Mouse (Mus musculus) erythroblast, embryonic 14.5 days (primary cell): ENCODE results near the gene Cbfa2t3. TPM values are rescaled to one million over a fixed set of nuclear protein-coding genes. Genes with fewer than 3 reads are reported as not detected.

Source experiments
- H3K27me3 ChIP-seq: 2 replicates; pipeline ENCODE4 v1.6.1; 2012; ENCODE audit warnings: inconsistent platforms; ENCODE audit not compliant: control insufficient read depth
- H3K36me3 ChIP-seq: 2 replicates; pipeline ENCODE4 v1.6.1; 2012; ENCODE audit warnings: mild to moderate bottlenecking, inconsistent platforms; ENCODE audit not compliant: control insufficient read depth
- H3K4me1 ChIP-seq: 2 replicates; pipeline ENCODE4 v1.6.1; 2012; ENCODE audit warnings: inconsistent platforms; ENCODE audit not compliant: control insufficient read depth
- H3K4me3 ChIP-seq: replicated peaks from 2 replicates; pipeline ENCODE3; 2012; ENCODE audit warnings: moderate library complexity, mild to moderate bottlenecking, inconsistent platforms
- H3K9me3 ChIP-seq: 2 replicates; pipeline ENCODE4 v1.6.1; 2012; ENCODE audit warnings: low read length, inconsistent platforms, mixed read lengths; ENCODE audit not compliant: control insufficient read depth
- GATA1 ChIP-seq: IDR thresholded peaks from 2 replicates; pipeline ENCODE4 v1.6.1; 2012; ENCODE audit warnings: low read length, inconsistent platforms, mixed read lengths
- TAL1 ChIP-seq: IDR thresholded peaks from 3 replicates; pipeline ENCODE4 v1.6.1; 2012; ENCODE audit warnings: low read length, inconsistent platforms, mixed read lengths
- polyA plus RNA-seq: library from polyadenylated mRNA; stranded (reverse); fragments of >175 nt; gene quantifications from 2 replicates; pipeline ENCODE4 v1.2.3, GENCODE M21; 2012

Cbfa2t3 gene
- polyA plus RNA-seq, 1 experiment = 8.9 TPM

GRCm38 (mm10) chr8:122654768-122655167 is 44.1 kb downstream of the Cbfa2t3 start:
- Histone ChIP-seq H3K36me3 (peaks cover 30% of the 10 kb centered on the region), H3K27me3 (no peaks in the 10 kb centered on the region), H3K4me3 (no peak overlapping the region), H3K9me3 (no peaks in the 10 kb centered on the region), H3K4me1 (peaks cover 11% of the 10 kb centered on the region)
- TF ChIP-seq GATA1 (no peak), TAL1 (no peak)

DNA sequence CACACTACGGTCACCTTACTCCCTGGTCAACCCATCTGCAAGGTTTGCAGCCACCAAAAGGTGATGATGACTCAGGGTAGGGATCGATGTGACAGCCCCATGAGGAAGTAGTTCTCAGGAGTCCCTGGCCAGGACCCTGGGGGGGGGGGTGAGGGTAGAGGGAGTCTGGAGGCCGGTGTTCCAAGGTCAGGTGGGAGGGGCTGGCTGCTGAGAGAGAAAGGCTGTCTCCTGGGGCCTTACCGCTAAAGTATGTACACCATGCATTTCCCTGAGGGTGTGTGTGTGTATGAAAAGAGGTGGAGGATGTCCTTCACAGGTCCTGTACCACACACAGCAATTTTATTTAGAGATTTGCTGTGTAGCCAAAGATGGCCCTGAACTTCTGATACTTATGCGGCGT is 46.3 kb downstream of the Cbfa2t3 start:
- Histone ChIP-seq H3K4me3 (no peak overlapping the region), H3K9me3 (no peaks in the 10 kb centered on the region), H3K27me3 (no peaks in the 10 kb centered on the region), H3K4me1 (peaks cover 6% of the 10 kb centered on the region), H3K36me3 (peaks cover 41% of the 10 kb centered on the region)
- TF ChIP-seq TAL1 = no peak
- no peak for TF ChIP-seq GATA1

DNA sequence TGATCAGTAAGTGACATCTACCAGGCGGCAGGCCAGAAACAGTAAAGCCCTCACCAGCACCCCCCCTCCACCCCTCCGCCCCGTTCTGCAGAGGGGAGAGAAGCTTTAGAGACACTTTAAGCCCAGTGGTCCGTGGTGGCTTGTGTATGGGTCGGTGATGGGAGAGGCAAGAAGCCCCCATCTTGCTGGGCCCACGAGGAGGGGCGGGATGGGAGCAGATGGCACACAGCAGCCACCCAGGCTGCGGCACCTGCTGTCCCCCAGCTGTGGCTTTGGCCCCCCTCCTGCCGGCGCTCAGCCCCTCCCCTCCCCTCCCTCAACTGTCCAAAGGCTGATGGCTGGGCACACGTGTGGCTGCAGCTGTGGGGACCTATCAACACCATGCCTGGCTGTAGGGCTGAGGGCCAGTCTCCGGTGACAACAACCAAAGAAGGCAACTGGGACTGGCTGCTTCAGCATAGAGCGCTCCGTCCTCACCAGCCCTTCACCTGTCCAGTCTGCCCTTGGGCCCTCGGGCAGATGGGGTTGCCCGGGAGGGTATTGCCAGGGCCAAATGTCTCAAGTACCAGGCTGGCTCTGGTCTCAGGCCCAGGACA is 47.5 kb downstream of the Cbfa2t3 start:
- Histone ChIP-seq H3K4me1 (peaks cover 5% of the 10 kb centered on the region), H3K36me3 (peaks cover 51% of the 10 kb centered on the region), H3K4me3 (no peak overlapping the region), H3K27me3 (no peaks in the 10 kb centered on the region), H3K9me3 (no peaks in the 10 kb centered on the region)
- TF ChIP-seq GATA1 = no peak
- no peak for TF ChIP-seq TAL1

DNA sequence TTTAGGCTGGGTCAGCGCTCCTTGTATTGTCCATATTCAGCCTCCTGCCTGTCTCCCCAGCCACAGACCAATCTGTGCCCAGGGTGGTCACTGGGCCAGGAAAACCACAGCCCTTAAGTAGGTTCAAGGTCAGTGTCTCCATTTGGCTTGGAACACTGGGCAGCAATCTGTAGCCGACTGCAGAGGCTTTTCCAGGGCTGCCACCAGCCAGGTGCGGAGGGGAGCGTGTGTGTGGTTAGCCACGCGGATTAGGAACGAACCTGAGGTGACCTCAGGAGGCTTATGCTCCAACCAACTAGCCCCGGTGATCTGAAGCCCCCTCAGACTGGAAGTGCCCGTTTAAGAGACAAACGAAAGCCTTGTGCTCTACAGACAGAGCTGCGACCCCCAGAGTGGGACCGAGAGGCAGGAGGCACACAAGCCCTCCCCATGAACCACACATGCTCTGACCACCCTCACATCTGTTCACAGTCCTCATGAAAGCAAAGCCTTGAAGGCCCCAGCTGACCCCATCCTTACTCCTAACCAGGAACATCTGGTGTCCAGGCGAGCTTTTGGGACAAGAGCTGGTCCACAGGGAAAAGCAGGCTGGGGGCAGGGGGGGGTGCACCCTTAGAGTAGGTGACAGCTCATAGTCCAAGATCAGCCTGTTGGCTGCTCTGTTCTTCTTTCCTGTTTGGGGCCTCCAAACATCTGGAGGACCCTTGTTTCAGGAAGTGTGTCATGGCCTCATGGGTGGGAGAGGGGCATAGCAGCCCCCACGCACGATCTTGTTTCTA is 50.5 kb downstream of the Cbfa2t3 start:
- Histone ChIP-seq H3K4me3 (no peak overlapping the region), H3K27me3 (no peaks in the 10 kb centered on the region), H3K4me1 (peaks cover 2% of the 10 kb centered on the region; the same call in 1 of the 2 replicates), H3K9me3 (no peaks in the 10 kb centered on the region), H3K36me3 (peaks cover 77% of the 10 kb centered on the region)
- TF ChIP-seq TAL1 (no peak), GATA1 (no peak)

- Histone ChIP-seq H3K9me3 (no peaks in the 10 kb centered on the region), H3K4me3 (no peak overlapping the region), H3K27me3 (no peaks in the 10 kb centered on the region), H3K36me3 (peaks cover 90% of the 10 kb centered on the region), H3K4me1 (no peaks in the 10 kb centered on the region)
- TF ChIP-seq TAL1 = no peak
- TF ChIP-seq GATA1 = no peak
These were observed 52.6 kb downstream of the Cbfa2t3 start for GRCm38 (mm10) chr8:122646337-122646736.

- Histone ChIP-seq H3K4me3 (no peak overlapping the region), H3K27me3 (no peaks in the 10 kb centered on the region), H3K9me3 (no peaks in the 10 kb centered on the region), H3K4me1 (peaks cover 4% of the 10 kb centered on the region), H3K36me3 (peaks cover 94% of the 10 kb centered on the region)
- TF ChIP-seq TAL1 (no peak), GATA1 (no peak)
These were observed 54.5 kb downstream of the Cbfa2t3 start for GRCm38 (mm10) chr8:122644175-122644954.

DNA sequence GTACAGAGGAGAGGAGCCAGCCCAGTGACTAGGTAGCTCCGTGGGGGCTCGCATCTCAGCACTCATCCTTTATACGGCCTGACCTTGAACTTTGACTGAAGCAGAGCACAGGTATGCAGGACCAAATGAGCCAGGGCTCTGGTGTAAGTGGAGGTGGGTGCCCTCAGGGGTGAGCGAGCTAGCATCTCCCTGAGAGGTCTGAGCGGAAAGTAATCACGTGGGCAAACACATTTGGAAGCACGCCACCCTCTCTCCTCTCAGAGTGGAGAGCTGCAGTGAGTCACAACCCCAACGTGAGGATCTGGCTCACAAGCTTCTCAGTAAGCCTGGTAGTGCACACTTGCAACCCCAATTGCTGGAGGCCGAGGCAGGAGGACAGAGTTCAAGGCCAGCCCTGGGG is 56.8 kb downstream of the Cbfa2t3 start:
- Histone ChIP-seq H3K36me3 (peaks cover 97% of the 10 kb centered on the region), H3K4me3 (no peak overlapping the region)

GRCm38 (mm10) chr8:122641406-122641805 is 57.5 kb downstream of the Cbfa2t3 start:
- Histone ChIP-seq H3K4me3 (no peak overlapping the region), H3K9me3 (no peaks in the 10 kb centered on the region), H3K36me3 (peaks cover 97% of the 10 kb centered on the region), H3K27me3 (no peaks in the 10 kb centered on the region), H3K4me1 (peaks cover 26% of the 10 kb centered on the region)
- TF ChIP-seq TAL1 (no peak), GATA1 (no peak)

More for the DNA sequence above, 56.8 kb downstream of the Cbfa2t3 start:
- Histone ChIP-seq H3K9me3 (no peaks in the 10 kb centered on the region), H3K27me3 (no peaks in the 10 kb centered on the region), H3K4me1 (peaks cover 19% of the 10 kb centered on the region)
- TF ChIP-seq TAL1 = no peak
- no peak for TF ChIP-seq GATA1

DNA sequence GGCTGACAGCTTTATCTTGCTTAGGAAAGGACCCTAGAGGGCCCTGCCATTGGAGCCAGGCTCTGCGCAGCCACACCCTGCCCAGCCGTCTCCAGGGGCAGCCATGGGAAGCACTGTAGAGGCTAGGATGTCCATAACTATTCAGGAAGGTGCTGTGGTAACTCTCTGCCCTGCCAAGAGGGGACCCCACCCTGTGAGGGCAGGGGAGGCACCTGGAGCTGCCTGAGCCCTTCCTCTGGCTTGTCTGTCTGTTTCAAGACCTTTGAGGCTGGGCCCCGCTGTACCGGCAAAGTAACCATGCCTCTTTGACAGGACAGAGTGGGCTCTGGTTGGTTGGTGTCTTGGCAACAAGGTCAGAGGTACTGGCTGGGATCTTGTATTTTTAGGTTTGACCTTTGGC is 58.1 kb downstream of the Cbfa2t3 start:
- H3K4me3 ChIP-seq = no peak overlapping the region
- peaks cover 31% of the 10 kb centered on the region for H3K4me1 ChIP-seq
- no peak for TF ChIP-seq GATA1
- no peak for TF ChIP-seq TAL1
- H3K27me3 ChIP-seq = no peaks in the 10 kb centered on the region
- peaks cover 94% of the 10 kb centered on the region for H3K36me3 ChIP-seq
- H3K9me3 ChIP-seq = no peaks in the 10 kb centered on the region
